Mouse (Mus musculus) fibroblast of lung, adult 2 months (primary cell): ENCODE data around the gene Gm21409.
"Not testable (repeated sequence)": the region's sequence is repeated elsewhere in the genome, so short reads cannot be mapped to it uniquely, and the experiment has no call there.

Source experiments
- DNase-seq: peaks from one replicate; pipeline ENCODE4 v3.0.0-alpha.2; 2011; ENCODE audit warnings: low read depth

Gm21409 gene

DNA sequence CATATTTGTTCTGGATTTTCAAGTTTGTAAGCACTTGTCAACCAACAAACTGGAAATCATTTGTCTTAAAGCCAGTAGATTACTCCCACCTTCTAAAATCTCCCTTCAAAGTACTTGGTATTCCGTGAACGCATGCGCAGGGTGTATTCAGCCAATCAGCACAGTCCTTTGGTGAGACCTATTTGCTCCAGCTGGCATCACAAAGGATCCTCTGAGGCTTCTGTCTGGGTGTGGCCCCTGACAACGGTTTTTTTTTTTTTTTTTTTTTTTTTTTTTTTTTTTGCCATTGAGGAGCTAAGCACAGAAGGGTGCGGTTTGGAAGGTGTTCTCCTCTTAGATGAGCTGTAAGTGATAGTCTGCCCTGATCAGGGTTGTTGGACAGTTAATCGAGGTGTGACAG lies at the start of gene Gm21409:
Gene Gm21409 (plus strand): TSS at position 301 of the 400 bp plus-strand sequence.
- not testable (repeated sequence) for DNase-seq
